Mouse (Mus musculus): Measurements from ENCODE around the gene Lrrc4.

The Lrrc4 gene

GRCm38 (mm10) chr6:28826689-28827389 lies 4.7 kb downstream of the Lrrc4 start:
- in situ Hi-C loops (cut with MboI, MseI), result no loop called here

- in situ Hi-C loops (cut with MboI, MseI), result no loop called here
Observed at GRCm38 (mm10) chr6:28825894-28826293, 5.7 kb downstream of the Lrrc4 start.

- in situ Hi-C loops (cut with MboI, MseI), result no loop called here
Observed at GRCm38 (mm10) chr6:28823802-28824201, 7.7 kb downstream of the Lrrc4 start.

GRCm38 (mm10) chr6:28823375-28823774 lies 8.2 kb downstream of the Lrrc4 start:
- in situ Hi-C loops (cut with MboI, MseI), result no loop called here

- in situ Hi-C loops (cut with MboI, MseI), result no loop called here
Observed at GRCm38 (mm10) chr6:28822296-28822695, 9.3 kb downstream of the Lrrc4 start.

GRCm38 (mm10) chr6:28819509-28820358 lies 11.8 kb downstream of the Lrrc4 start:
- in situ Hi-C loops (cut with MboI, MseI), result no loop called here

- in situ Hi-C loops (cut with MboI, MseI), result no loop called here
Observed at GRCm38 (mm10) chr6:28817039-28817438, 14.5 kb downstream of the Lrrc4 start.

GRCm38 (mm10) chr6:28814895-28815294 lies 16.7 kb downstream of the Lrrc4 start:
- in situ Hi-C loops (cut with MboI, MseI), result no loop called here

- in situ Hi-C loops (cut with MboI, MseI), result no loop called here
Observed at GRCm38 (mm10) chr6:28813057-28813456, 18.5 kb downstream of the Lrrc4 start.

GRCm38 (mm10) chr6:28804751-28805150 lies 26.8 kb downstream of the Lrrc4 start:
- in situ Hi-C loops (cut with MboI, MseI), result loop anchor here in 1 of 2 experiments (5.0 kb wide), 1 partner anchor 42 kb away; no protein-coding TSS in a partner anchor

GRCm38 (mm10) chr6:28803678-28804279 lies 27.8 kb downstream of the Lrrc4 start:
- in situ Hi-C loops (cut with MboI, MseI), result loop anchor here in 1 of 2 experiments (5.0 kb wide), 1 partner anchor 41 kb away; no protein-coding TSS in a partner anchor

- in situ Hi-C loops (cut with MboI, MseI), result loop anchor here in 1 of 2 experiments (5.0 kb wide), 1 partner anchor 39 kb away; no protein-coding TSS in a partner anchor
Observed at GRCm38 (mm10) chr6:28800976-28801375, 30.6 kb downstream of the Lrrc4 start.

GRCm38 (mm10) chr6:28799818-28800217 lies 31.7 kb downstream of the Lrrc4 start:
- in situ Hi-C loops (cut with MboI, MseI), result loop anchor here in 1 of 2 experiments (5.0 kb wide), 1 partner anchor 38 kb away; no protein-coding TSS in a partner anchor

- in situ Hi-C loops (cut with MboI, MseI), result no loop called here
Observed at GRCm38 (mm10) chr6:28795792-28796515, 35.6 kb downstream of the Lrrc4 start.

- in situ Hi-C loops (cut with MboI, MseI), result no loop called here
Observed at GRCm38 (mm10) chr6:28795380-28795779, 36.2 kb downstream of the Lrrc4 start.

GRCm38 (mm10) chr6:28791809-28792208 lies 39.7 kb downstream of the Lrrc4 start:
- in situ Hi-C loops (cut with MboI, MseI), result no loop called here

GRCm38 (mm10) chr6:28791183-28791582 lies 40.4 kb downstream of the Lrrc4 start:
- in situ Hi-C loops (cut with MboI, MseI), result no loop called here

- in situ Hi-C loops (cut with MboI, MseI), result no loop called here
Observed at GRCm38 (mm10) chr6:28789685-28790084, 41.9 kb downstream of the Lrrc4 start.

- in situ Hi-C loops (cut with MboI, MseI), result no loop called here
Observed at GRCm38 (mm10) chr6:28787133-28787532, 44.4 kb downstream of the Lrrc4 start.

- in situ Hi-C loops (cut with MboI, MseI), result no loop called here
Observed at GRCm38 (mm10) chr6:28785770-28786169, 45.8 kb downstream of the Lrrc4 start.

GRCm38 (mm10) chr6:28783953-28784352 lies 47.6 kb downstream of the Lrrc4 start:
- in situ Hi-C loops (cut with MboI, MseI), result no loop called here
